Comparison of ENCODE assay signal across 17 mouse cellular contexts in genomic region chr5:112293800-112294199, GRCm38 (mm10). TPM values are rescaled to one million over a fixed set of nuclear protein-coding genes. Genes with fewer than 3 reads are reported as not detected.
"Had no signal": no experiment of that assay in that cellular context is flagged by ENCODE, and none has a peak within 500 bp of the region (broad histone marks: within the 10 kb centered on the region; RNA-seq: fewer than 3 reads in every experiment).

No protein-coding gene starts in this region.

- H3K9me3 ChIP-seq: lung, embryonic 15.5 days; midbrain, embryonic 12.5 days; midbrain, embryonic 15.5 days; neural tube, embryonic 12.5 days; neural tube, embryonic 15.5 days; stomach, embryonic 15.5 days had no signal

- H3K27ac ChIP-seq: kidney, postnatal 0 days; lung, embryonic 15.5 days; midbrain, embryonic 12.5 days; midbrain, embryonic 15.5 days; neural tube, embryonic 12.5 days; neural tube, embryonic 15.5 days; stomach, embryonic 15.5 days had no signal

- H3K36me3 ChIP-seq: lung, embryonic 15.5 days; midbrain, embryonic 12.5 days; midbrain, embryonic 15.5 days; neural tube, embryonic 12.5 days; neural tube, embryonic 15.5 days; stomach, embryonic 15.5 days had no signal

- H3K27me3 ChIP-seq: lung, embryonic 15.5 days; midbrain, embryonic 12.5 days; midbrain, embryonic 15.5 days; neural tube, embryonic 12.5 days; neural tube, embryonic 15.5 days; stomach, embryonic 15.5 days had no signal

- ATAC-seq: intestine, postnatal 0 days; midbrain, embryonic 15.5 days had no signal

- H3K4me3 ChIP-seq: lung, embryonic 15.5 days; midbrain, embryonic 12.5 days; midbrain, embryonic 15.5 days; neural tube, embryonic 12.5 days; neural tube, embryonic 15.5 days; stomach, embryonic 15.5 days had no signal

- H3K4me2 ChIP-seq: lung, embryonic 15.5 days; midbrain, embryonic 12.5 days; midbrain, embryonic 15.5 days; neural tube, embryonic 12.5 days; neural tube, embryonic 15.5 days; stomach, embryonic 15.5 days had no signal

- H3K9ac ChIP-seq: lung, embryonic 15.5 days; midbrain, embryonic 12.5 days; midbrain, embryonic 15.5 days; neural tube, embryonic 12.5 days; neural tube, embryonic 15.5 days; stomach, embryonic 15.5 days had no signal

- DNase-seq: kidney, adult 2 months; kidney, postnatal 25 days; lung, adult 18-20 months; lung, postnatal 10 days; lung, postnatal 36 days; right cerebral cortex, adult 18-20 months; right cerebral cortex, postnatal 14 days; spleen, adult 18-20 months; thymus, postnatal 25 days had no signal

RNA-seq across cellular contexts. Expression of gene Cryba4, which starts 41.5 kb away (rescaled TPM):
- polyA plus RNA-seq: kidney, adult 2 months had no signal
